Mouse (Mus musculus) ES-E14 (cell line): ENCODE measurements around the gene Pcnx4. TPM values are rescaled to one million over a fixed set of nuclear protein-coding genes. Genes with fewer than 3 reads are reported as not detected.
"Not testable (repeated sequence)": the region's sequence is repeated elsewhere in the genome, so short reads cannot be mapped to it uniquely, and the experiment has no call there.

Experiments used
- DNase-seq: peaks from one replicate; pipeline ENCODE4 v3.0.0-alpha.2; 2013; ENCODE audit warnings: low read depth, low spot score
- H3K27ac ChIP-seq: 2 replicates; pipeline ENCODE4 v1.5.1; 2012; ENCODE audit warnings: low read depth, mild to moderate bottlenecking, low read length, moderate library complexity, mixed read lengths; ENCODE audit not compliant: poor library complexity, insufficient read depth, severe bottlenecking
- H3K36me3 ChIP-seq: 2 replicates; pipeline ENCODE4 v1.6.1; 2012; ENCODE audit warnings: mild to moderate bottlenecking, low read length, moderate library complexity, mixed read lengths; ENCODE audit not compliant: control insufficient read depth, poor library complexity, insufficient read depth, severe bottlenecking
- H3K4me1 ChIP-seq, 2 experiments: fragments of 150-350 bp in 1 of 2; sonication (generic) in 1 of 2; 2 replicates each; pipeline ENCODE4 v1.6.1; 2012; ENCODE audit warnings: low read length in 2 of 2, mild to moderate bottlenecking in 1 of 2, mixed read lengths in 1 of 2; ENCODE audit not compliant: control insufficient read depth in 2 of 2, insufficient read depth in 2 of 2, poor library complexity in 1 of 2
- H3K4me3 ChIP-seq, 2 experiments: fragments of 150-350 bp in 1 of 2; sonication (generic) in 1 of 2; 2 replicates each; pipeline ENCODE4 v1.5.1; 2012; ENCODE audit warnings: low read length in 2 of 2, low read depth in 1 of 2, mild to moderate bottlenecking in 1 of 2, mixed read lengths in 1 of 2; ENCODE audit not compliant: insufficient read depth in 1 of 2, poor library complexity in 1 of 2, severe bottlenecking in 1 of 2
- H3K9ac ChIP-seq: 2 replicates; pipeline ENCODE4 v1.6.1; 2012; ENCODE audit warnings: low read depth, mild to moderate bottlenecking, low read length, mixed read lengths; ENCODE audit not compliant: poor library complexity, insufficient read depth, severe bottlenecking
- H3K9me3 ChIP-seq: fragments of 150-350 bp; sonication (generic); 2 replicates; pipeline ENCODE4 v1.6.1; 2012; ENCODE audit warnings: low read depth, mild to moderate bottlenecking, low read length; ENCODE audit not compliant: control insufficient read depth, insufficient read depth
- CHD2 ChIP-seq: IDR thresholded peaks from 2 replicates; pipeline ENCODE4 v1.6.1; 2014; ENCODE audit warnings: mild to moderate bottlenecking, low read depth, low read length, inconsistent platforms
- HCFC1 ChIP-seq: IDR thresholded peaks from 2 replicates; pipeline ENCODE4 v1.6.1; 2012; ENCODE audit warnings: low read length, inconsistent platforms, borderline replicate concordance; ENCODE audit not compliant: insufficient read depth
- MAFK ChIP-seq: IDR thresholded peaks from 2 replicates; pipeline ENCODE4 v1.6.1; 2014; ENCODE audit warnings: mild to moderate bottlenecking, low read depth, low read length, inconsistent platforms; ENCODE audit not compliant: insufficient read depth
- ZC3H11A ChIP-seq: IDR thresholded peaks from 2 replicates; pipeline ENCODE4 v1.6.1; 2012; ENCODE audit warnings: low read depth, mild to moderate bottlenecking, inconsistent platforms, low read length, borderline replicate concordance
- ZNF384 ChIP-seq: IDR thresholded peaks from 2 replicates; pipeline ENCODE4 v1.6.1; 2012; ENCODE audit warnings: low read depth, low read length, inconsistent platforms
- in situ Hi-C, 2 experiments: fragments of 600-800 bp; cut with MboI; formaldehyde crosslinking; loops; one replicate each; pipeline ENCODE4 v1.15.1; 2025; ENCODE audit warnings: low sequenced_read_pairs in 2 of 2, inconsistent platforms in 1 of 2; ENCODE audit not compliant: unreplicated experiment in 2 of 2
- total RNA-seq: library from RNA; depleted of rRNA; stranded (reverse); fragments of 300-350 nt; gene quantifications from 2 replicates; pipeline ENCODE4 v1.2.3, GENCODE M21; 2012

Gene Pcnx4
- total RNA-seq, 1 experiment, result 11.1 TPM

- no peak for TF ChIP-seq ZC3H11A
- no peak for TF ChIP-seq HCFC1
- 0 out of 2 replicates have a peak, but pooled peaks have one; percentile 4 for TF ChIP-seq MAFK
- no peak overlapping the region for H3K9ac ChIP-seq
- H3K4me3 ChIP-seq, result peak overlapping the region in 1 of 2 experiments; percentile 2; a peak in 1 of 4 replicates
- no peak overlapping the region for H3K27ac ChIP-seq
- peaks cover 2 to 4% of the 10 kb centered on the region in 2 experiments; a peak in 2 of 4 replicates for H3K4me1 ChIP-seq
- DNase-seq, result peak; percentile 21
- no peaks in the 10 kb centered on the region for H3K9me3 ChIP-seq
- in situ Hi-C loops, result no loop called here
- no peaks in the 10 kb centered on the region for H3K36me3 ChIP-seq
Observed at GRCm38 (mm10) chr12:72594001-72594400, 57.8 kb downstream of the Pcnx4 start.

GRCm38 (mm10) chr12:72598731-72599130, 62.5 kb downstream of the Pcnx4 start:
- in situ Hi-C loops, H3K36me3 ChIP-seq, H3K4me3 ChIP-seq, H3K27ac ChIP-seq, H3K9ac ChIP-seq, H3K9me3 ChIP-seq, H3K4me1 ChIP-seq, DNase-seq: not testable (repeated sequence)

DNA sequence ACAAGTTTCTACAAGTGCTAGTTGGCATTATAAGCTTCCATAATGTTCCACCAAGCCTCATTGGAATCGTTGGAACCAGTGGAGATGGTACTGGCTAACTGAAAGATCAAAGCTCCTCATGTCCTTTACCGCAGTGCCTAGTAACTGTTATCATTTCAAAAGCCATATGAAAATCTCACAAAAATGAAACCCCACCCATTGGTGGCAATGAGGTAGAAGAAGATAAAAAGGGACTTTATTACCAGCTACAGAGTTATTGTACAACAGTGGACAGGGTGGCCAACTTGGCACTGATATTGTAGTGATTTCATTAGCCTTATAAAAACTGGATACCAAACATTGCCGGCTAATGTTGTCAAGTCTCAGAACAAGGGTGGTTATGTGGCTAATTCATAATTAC, 75.9 kb downstream of the Pcnx4 start:
- no peak for DNase-seq
- Histone ChIP-seq H3K36me3 (no peaks in the 10 kb centered on the region), H3K27ac (no peak overlapping the region), H3K9ac (no peak overlapping the region), H3K9me3 (no peaks in the 10 kb centered on the region), H3K4me3 (no peak overlapping the region), H3K4me1 (no peaks in the 10 kb centered on the region)
- TF ChIP-seq MAFK (no peak), HCFC1 (no peak), CHD2 (no peak), ZNF384 (no peak), ZC3H11A (no peak)
- in situ Hi-C loops, result no loop called here

- no peak for DNase-seq
- no peak for TF ChIP-seq ZC3H11A
- TF ChIP-seq MAFK, result no peak
- Histone ChIP-seq H3K4me3 (no peak overlapping the region), H3K4me1 (no peaks in the 10 kb centered on the region), H3K9ac (no peak overlapping the region), H3K36me3 (no peaks in the 10 kb centered on the region), H3K27ac (no peak overlapping the region), H3K9me3 (no peaks in the 10 kb centered on the region)
- in situ Hi-C loops, result no loop called here
Observed at GRCm38 (mm10) chr12:72620856-72621255, 84.7 kb downstream of the Pcnx4 start.

DNA sequence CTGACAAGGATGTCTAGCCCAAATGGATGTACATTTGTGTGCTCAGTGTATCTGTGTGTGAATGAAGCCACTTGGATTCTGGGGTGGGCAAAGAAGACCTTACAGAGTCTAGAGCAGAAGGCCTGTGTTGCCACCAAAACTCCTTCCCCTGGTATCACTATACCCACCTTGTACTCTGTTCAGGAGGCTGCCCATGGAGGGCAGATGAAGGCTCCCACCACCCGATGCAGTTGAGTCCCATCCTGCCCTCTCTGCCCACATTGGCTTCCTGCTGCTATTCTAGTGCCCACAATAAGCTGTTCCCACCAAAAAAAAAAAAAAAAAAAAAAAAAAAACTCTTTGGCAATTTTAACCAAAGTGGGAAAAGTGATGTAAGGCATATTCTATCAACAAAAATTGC, 85.3 kb downstream of the Pcnx4 start:
- TF ChIP-seq ZNF384 (0 out of 2 replicates have a peak, but pooled peaks have one; percentile 31), MAFK (no peak)
- no peaks in the 10 kb centered on the region for H3K4me1 ChIP-seq
- H3K27ac ChIP-seq, result no peak overlapping the region
- in situ Hi-C loops, result no loop called here
- H3K36me3 ChIP-seq, result no peaks in the 10 kb centered on the region
- H3K9me3 ChIP-seq, result no peaks in the 10 kb centered on the region
- H3K4me3 ChIP-seq, result no peak overlapping the region
- no peak for DNase-seq
- H3K9ac ChIP-seq, result no peak overlapping the region
